Mouse (Mus musculus) liver, postnatal 0 days (tissue): ENCODE results near the gene Tsen54. TPM values are rescaled to one million over a fixed set of nuclear protein-coding genes. Genes with fewer than 3 reads are reported as not detected.

ENCODE experiments used
- ATAC-seq: fragments of 200-750 bp; cut with Nextera tagmentation; 2 replicates; pipeline ENCODE4 v1.8.0; 2017; ENCODE audit warnings: mild to moderate bottlenecking, moderate library complexity
- DNase-seq: peaks from one replicate; pipeline ENCODE4 v3.0.0-alpha.2; 2016
- H3K27ac ChIP-seq: fragments of 300-500 bp; sonication (generic); 2 replicates; pipeline ENCODE4 v1.5.1; 2014; ENCODE audit warnings: antibody characterized with exemption, moderate library complexity, mild to moderate bottlenecking, low read depth
- H3K27me3 ChIP-seq: fragments of 300-500 bp; sonication (generic); 2 replicates; pipeline ENCODE4 v1.6.1; 2014; ENCODE audit warnings: low read length, control low read depth, mixed read lengths; ENCODE audit not compliant: insufficient read depth
- H3K36me3 ChIP-seq: fragments of 300-500 bp; sonication (generic); replicated peaks from 2 replicates; pipeline ENCODE4 v1.6.1; 2014; ENCODE audit warnings: mild to moderate bottlenecking, control low read depth, low read length, moderate library complexity, mixed read lengths; ENCODE audit not compliant: insufficient read depth
- H3K4me1 ChIP-seq: fragments of 300-500 bp; sonication (generic); 2 replicates; pipeline ENCODE4 v1.6.1; 2014; ENCODE audit warnings: antibody characterized with exemption, mild to moderate bottlenecking, control low read depth; ENCODE audit not compliant: insufficient read depth
- H3K4me2 ChIP-seq: fragments of 300-500 bp; sonication (generic); 2 replicates; pipeline ENCODE4 v1.6.1; 2014; ENCODE audit warnings: low read depth, mild to moderate bottlenecking, low read length, moderate library complexity, mixed read lengths
- H3K4me3 ChIP-seq: fragments of 300-500 bp; sonication (generic); 2 replicates; pipeline ENCODE4 v1.5.1; 2014; ENCODE audit warnings: low read depth, low read length
- H3K9ac ChIP-seq: fragments of 300-500 bp; sonication (generic); replicated peaks from 2 replicates; pipeline ENCODE4 v1.6.1; 2014; ENCODE audit warnings: mild to moderate bottlenecking, moderate library complexity
- H3K9me3 ChIP-seq: fragments of 300-500 bp; sonication (generic); 2 replicates; pipeline ENCODE4 v1.6.1; 2016; ENCODE audit warnings: mild to moderate bottlenecking, control low read depth, low read length, mixed read lengths
- CTCF ChIP-seq: sonication (generic); IDR thresholded peaks from 2 replicates; pipeline ENCODE4 v1.5.1; 2016; ENCODE audit warnings: antibody characterized with exemption, low read depth
- EP300 ChIP-seq: IDR thresholded peaks from 2 replicates; pipeline ENCODE4 v1.6.1; 2016; ENCODE audit warnings: antibody characterized with exemption, low read depth, mild to moderate bottlenecking
- WGBS: fragments of 180-500 bp; shearing (Covaris S2); extraction: QIAGEN DNeasy Blood & Tissue Kit; methylation state at CpG from one replicate; pipeline ENCODE4 v1.1.7; 2014; ENCODE audit not compliant: insufficient replicate concordance; 5-methylcytosine and 5-hydroxymethylcytosine counted together
- polyA plus RNA-seq: library from polyadenylated mRNA; unstranded; fragments of >200 nt; fragmentation: Nextera tagmentation; extraction: Ambion mirVana; gene quantifications from 2 replicates; pipeline ENCODE4 v1.2.1, GENCODE M21; 2015

The Tsen54 gene
- 7.7 and 8.8 TPM in 2 replicates for polyA plus RNA-seq

DNA sequence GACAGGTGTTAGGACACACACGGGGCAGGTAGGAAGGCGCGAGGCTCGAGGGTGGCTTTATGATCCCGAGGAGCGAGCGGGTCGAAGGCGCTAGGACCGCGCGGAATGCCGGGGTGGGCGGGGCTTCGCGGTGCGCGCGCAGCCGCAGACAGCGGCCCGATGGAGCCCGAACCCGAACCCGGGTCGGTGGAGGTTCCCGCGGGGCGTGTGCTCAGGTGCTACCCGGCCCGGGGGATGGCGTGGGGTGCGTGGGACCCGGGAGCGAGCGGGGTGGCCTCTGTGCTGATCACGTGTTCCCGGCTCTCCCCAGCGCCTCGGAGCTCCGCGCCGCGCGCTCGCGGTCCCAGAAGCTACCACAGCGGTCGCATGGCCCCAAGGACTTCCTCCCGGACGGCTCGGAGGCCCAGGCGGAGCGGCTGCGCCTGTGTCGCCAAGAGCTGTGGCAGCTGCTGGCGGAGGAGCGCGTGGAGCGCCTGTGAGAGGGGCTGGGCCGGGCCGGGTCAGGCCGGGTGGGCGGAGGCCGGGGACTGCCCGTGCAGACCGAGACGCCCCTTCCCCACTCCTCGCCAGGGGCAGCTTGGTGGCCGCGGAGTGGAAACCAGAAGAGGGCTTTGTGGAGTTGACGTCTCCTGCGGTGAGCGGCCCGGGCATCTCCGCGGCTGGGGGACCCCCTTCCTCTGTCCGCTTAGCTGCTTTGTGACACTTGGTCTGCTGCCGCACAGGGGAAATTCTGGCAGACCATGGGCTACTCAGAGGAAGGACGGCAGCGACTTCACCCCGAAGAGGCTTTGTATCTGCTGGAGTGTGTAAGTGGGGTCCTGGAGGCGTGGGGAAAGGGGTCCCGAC lies at the start of gene Tsen54:
Gene Tsen54, plus strand, starts transcription at position 120 of the 846 bp plus-strand sequence.
- WGBS, result under 1% methylated on average over 80 of the region's 84 CpGs
- H3K36me3 ChIP-seq, result 0 out of 2 replicates have a peak, but pooled peaks cover 3% of the 10 kb centered on the region

DNA sequence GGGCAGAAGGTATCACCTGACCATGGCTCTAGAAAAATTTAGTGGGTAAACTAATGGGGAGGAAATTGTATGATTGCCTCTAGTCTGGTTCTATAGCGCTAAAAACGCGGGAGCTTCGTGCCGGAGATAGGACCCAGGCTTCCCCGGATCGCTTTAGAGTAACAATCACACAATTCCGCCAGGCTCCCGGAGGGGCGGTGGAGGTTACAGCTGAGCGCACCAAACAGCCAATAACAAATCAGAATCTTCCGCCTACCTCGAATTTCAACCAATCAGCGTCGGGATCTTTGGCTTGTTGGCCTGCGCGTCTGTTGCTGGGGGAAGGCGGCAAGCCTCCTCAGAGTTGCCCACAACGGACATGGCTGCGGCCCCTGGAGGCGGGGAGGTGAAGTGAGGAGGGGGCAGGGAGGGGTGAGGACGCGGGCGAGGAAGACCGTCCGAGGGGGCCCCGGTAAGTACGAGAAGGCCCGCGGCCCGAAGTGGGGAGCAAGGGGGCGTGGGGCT lies 49.4 kb upstream of the Tsen54 start, which contains the start of gene Tmem94:
Gene Tmem94, plus strand, starts transcription at position 331 of the 504 bp plus-strand sequence.
- Histone ChIP-seq H3K4me1 (peaks cover 19% of the 10 kb centered on the region), H3K9me3 (no peaks in the 10 kb centered on the region), H3K4me2 (peak within 1 kb of the TSS; percentile 84), H3K36me3 (no peaks in the 10 kb centered on the region), H3K27me3 (no peaks in the 10 kb centered on the region), H3K27ac (peak within 1 kb of the TSS; percentile 83), H3K4me3 (peak within 1 kb of the TSS; percentile 82), H3K9ac (peak within 1 kb of the TSS; percentile 87)
- DNase-seq, result peak; percentile 97
- peak; percentile 95 for ATAC-seq
- WGBS, result under 1% methylated on average over 32 of the region's 32 CpGs
- TF ChIP-seq CTCF (peak; percentile 45), EP300 (peak; percentile 95)

More for the DNA sequence above, at the start of gene Tsen54:
- Histone ChIP-seq H3K9me3 (no peaks in the 10 kb centered on the region), H3K27ac (peak within 1 kb of the TSS; percentile 82), H3K4me3 (peak within 1 kb of the TSS; percentile 91), H3K9ac (peak within 1 kb of the TSS; percentile 67), H3K27me3 (no peaks in the 10 kb centered on the region), H3K4me1 (peaks cover 37% of the 10 kb centered on the region), H3K4me2 (peak within 1 kb of the TSS; percentile 96)
- ATAC-seq (peak; percentile 54), DNase-seq (peak; percentile 91)
- no peak for TF ChIP-seq CTCF
- TF ChIP-seq EP300, result no peak

DNA sequence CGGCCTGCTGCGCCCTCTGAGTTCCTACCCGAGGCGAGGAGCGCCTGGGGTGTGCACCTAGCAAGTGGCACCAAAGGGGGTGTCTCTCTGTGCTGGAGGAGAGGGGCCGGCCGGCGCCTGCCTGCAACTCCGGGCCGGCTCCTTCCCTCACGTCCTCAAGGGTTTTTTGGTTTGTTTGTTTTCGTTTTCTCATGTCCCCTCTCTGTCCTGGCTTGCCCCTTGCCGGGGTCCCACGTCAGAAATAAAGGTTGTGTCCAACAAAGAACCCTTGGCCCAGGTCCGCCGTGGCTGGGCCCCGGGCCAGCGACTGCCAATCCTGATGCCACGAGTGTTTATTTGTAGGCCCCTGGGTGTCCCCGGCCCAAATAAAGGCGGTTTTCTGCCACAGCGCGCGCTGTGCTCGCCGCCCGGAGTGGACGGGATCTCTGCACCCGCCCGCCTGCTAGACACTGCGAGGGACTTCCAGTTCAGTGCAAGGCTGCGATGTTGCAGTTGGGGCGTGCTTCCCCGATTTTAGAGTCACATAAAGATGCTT lies 48.9 kb upstream of the Tsen54 start:
- H3K4me2 ChIP-seq, result peak overlapping the region; percentile 84
- no peaks in the 10 kb centered on the region for H3K27me3 ChIP-seq
- peak overlapping the region; percentile 82 for H3K4me3 ChIP-seq
- peaks cover 20% of the 10 kb centered on the region for H3K4me1 ChIP-seq
- ATAC-seq (peak; percentile 84), DNase-seq (no peak)
- H3K9ac ChIP-seq, result peak overlapping the region; percentile 87
- TF ChIP-seq EP300 (no peak), CTCF (no peak)
- no peaks in the 10 kb centered on the region for H3K9me3 ChIP-seq
- H3K27ac ChIP-seq, result peak overlapping the region; percentile 83
- WGBS, result under 1% methylated on average over 34 of the region's 34 CpGs
- H3K36me3 ChIP-seq, result no peaks in the 10 kb centered on the region

DNA sequence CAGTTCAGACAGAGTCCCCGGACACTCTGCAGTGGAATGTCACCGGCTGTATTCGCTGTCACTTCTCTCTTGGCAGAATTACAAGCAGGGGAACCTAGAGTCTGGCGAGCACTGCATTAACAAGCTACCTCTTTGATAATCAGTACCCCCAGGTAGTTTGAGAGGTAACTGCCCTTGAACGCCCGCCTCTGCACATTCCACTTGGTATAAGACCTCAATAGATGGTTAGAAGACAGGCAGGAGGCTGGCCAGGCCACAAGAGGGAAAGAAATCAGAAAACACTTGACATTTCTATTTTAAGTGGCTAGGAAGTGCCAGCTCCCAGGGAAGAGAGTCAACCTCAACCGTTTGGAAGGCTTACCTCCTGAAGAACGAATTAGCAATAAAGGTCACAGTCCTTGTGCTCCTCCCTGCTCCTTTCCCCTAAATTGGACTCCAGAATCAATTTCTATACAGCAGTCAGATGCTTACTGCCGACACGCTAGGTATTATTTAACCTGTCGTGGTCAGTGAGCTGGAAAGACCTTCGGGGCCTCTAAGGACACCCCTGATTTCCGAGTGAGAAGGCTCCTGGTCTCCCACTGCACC lies 48.1 kb upstream of the Tsen54 start:
- 31% methylated on average over 13 of the region's 13 CpGs for WGBS
- peak overlapping the region; percentile 87 for H3K9ac ChIP-seq
- H3K4me2 ChIP-seq, result peak overlapping the region; percentile 84
- TF ChIP-seq EP300 (no peak), CTCF (no peak)
- H3K36me3 ChIP-seq, result no peaks in the 10 kb centered on the region
- H3K27me3 ChIP-seq, result no peaks in the 10 kb centered on the region
- DNase-seq (no peak), ATAC-seq (no peak)
- peak overlapping the region; percentile 82 for H3K4me3 ChIP-seq
- no peaks in the 10 kb centered on the region for H3K9me3 ChIP-seq
- H3K4me1 ChIP-seq, result peaks cover 20% of the 10 kb centered on the region
- H3K27ac ChIP-seq, result peak overlapping the region; percentile 83

DNA sequence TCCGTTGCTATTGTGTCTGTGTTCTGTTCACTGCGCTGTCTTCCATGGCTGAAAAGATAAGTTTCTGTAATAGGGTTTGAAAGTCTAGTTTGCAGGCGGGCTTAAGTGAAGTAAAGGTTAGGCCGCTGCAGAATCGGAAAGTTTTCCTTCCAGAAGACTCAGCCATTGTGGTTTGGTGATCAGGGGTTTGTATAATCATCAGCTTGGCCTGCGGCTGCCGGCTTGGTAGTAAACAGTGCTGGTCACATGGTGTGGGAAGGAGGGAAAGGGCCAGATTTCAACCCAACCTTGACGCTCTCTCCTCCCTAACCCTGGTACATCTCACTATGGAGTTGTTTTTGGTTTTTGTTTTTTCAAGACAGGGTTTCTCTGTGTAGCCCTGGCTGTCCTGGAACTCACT lies 47.5 kb upstream of the Tsen54 start:
- ATAC-seq (no peak), DNase-seq (no peak)
- Histone ChIP-seq H3K9ac (peak overlapping the region; percentile 87), H3K4me2 (peak overlapping the region; percentile 84; the same call in 1 of the 2 replicates), H3K27ac (no peak overlapping the region), H3K4me3 (no peak overlapping the region), H3K27me3 (no peaks in the 10 kb centered on the region), H3K9me3 (no peaks in the 10 kb centered on the region), H3K4me1 (peaks cover 20% of the 10 kb centered on the region), H3K36me3 (no peaks in the 10 kb centered on the region)
- 82% methylated on average over 8 of the region's 8 CpGs for WGBS
- no peak for TF ChIP-seq EP300
- TF ChIP-seq CTCF, result no peak

DNA sequence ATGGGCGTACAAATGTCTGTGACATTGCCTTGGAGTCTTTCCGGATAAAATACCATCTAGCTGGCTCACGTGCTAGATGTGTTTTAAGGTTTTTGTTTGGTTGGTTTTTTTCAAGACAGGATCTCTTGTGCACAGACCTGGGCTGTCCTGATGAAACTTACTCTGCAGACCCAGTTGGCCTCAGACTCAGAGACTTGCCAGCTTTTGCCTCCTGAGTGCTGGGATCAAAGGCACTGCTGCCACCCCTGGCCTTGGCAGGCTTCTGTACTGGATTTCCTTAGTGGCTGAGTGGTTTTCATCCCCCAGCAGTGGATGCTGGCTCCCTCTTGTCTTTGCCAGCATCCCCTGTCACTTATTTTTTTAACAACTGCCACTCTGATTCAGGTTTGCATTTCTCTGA lies 45.6 kb upstream of the Tsen54 start:
- DNase-seq (no peak), ATAC-seq (no peak)
- H3K9me3 ChIP-seq, result no peaks in the 10 kb centered on the region
- H3K27ac ChIP-seq, result no peak overlapping the region
- no peak for TF ChIP-seq EP300
- no peak for TF ChIP-seq CTCF
- no peak overlapping the region for H3K9ac ChIP-seq
- peaks cover 20% of the 10 kb centered on the region for H3K4me1 ChIP-seq
- no peak overlapping the region for H3K4me3 ChIP-seq
- H3K4me2 ChIP-seq, result no peak overlapping the region
- no peaks in the 10 kb centered on the region for H3K27me3 ChIP-seq
- no peaks in the 10 kb centered on the region for H3K36me3 ChIP-seq
- WGBS, result 79% methylated on average over 3 of the region's 3 CpGs
